Comparison of ENCODE assay signal across 11 mouse cellular contexts in genomic region chr5:120815949-120816348, GRCm38 (mm10). TPM values are rescaled to one million over a fixed set of nuclear protein-coding genes. Genes with fewer than 3 reads are reported as not detected.
DNase-seq lines count a peak whose midpoint lies in the region; TF ChIP-seq lines count a peak whose summit lies in the region.
"Had no signal": no experiment of that assay in that cellular context is flagged by ENCODE, and none has a peak within 500 bp of the region (broad histone marks: within the 10 kb centered on the region; RNA-seq: fewer than 3 reads in every experiment).

No protein-coding gene starts in this region.

- H3K4me1 ChIP-seq in ES-Bruce4 (ENCODE audit: control insufficient read depth, insufficient read depth, low read length) = no peaks in the 10 kb centered on the region
- no peaks in the 10 kb centered on the region for H3K4me1 ChIP-seq in cerebellum, adult 2 months (ENCODE audit: control insufficient read depth, insufficient read depth, low read length)
- H3K4me1 ChIP-seq: stomach, embryonic 15.5 days had no signal

- no peak overlapping the region for H3K27ac ChIP-seq in ES-Bruce4 (ENCODE audit: insufficient read depth, low read length)
- H3K27ac ChIP-seq in cerebellum, adult 2 months (ENCODE audit: insufficient read depth, low read length) = no peak overlapping the region
- H3K27ac ChIP-seq: embryonic facial prominence, embryonic 13.5 days; limb, embryonic 13.5 days; stomach, embryonic 15.5 days had no signal

- DNase-seq in heart, postnatal 4 days = peak; percentile 25
- DNase-seq in heart, adult 8-10 months (ENCODE audit: low spot score) = no peak
- DNase-seq in cerebellum, adult 2 months = peak in 1 of 2 experiments; percentile 27
- DNase-seq in lung, postnatal 36 days = peak; percentile 46
- peak; percentile 16 to 56 for DNase-seq in thymus, postnatal 10 days (ENCODE audit: low spot score in 2 of 2)
- DNase-seq in left cerebral cortex, postnatal 36 days (ENCODE audit: low spot score in 2 of 2) = no peak
- no peak for DNase-seq in urinary bladder, postnatal 25 days (ENCODE audit: low spot score)

- H3K36me3 ChIP-seq in ES-Bruce4 (ENCODE audit: control insufficient read depth, insufficient read depth, low read length, poor library complexity, severe bottlenecking) = no peaks in the 10 kb centered on the region
- H3K36me3 ChIP-seq: embryonic facial prominence, embryonic 13.5 days; limb, embryonic 13.5 days; stomach, embryonic 15.5 days had no signal

- peak; percentile 41 for TF ChIP-seq CTCF in ES-Bruce4 (IDR thresholded peaks at IDR 0.05; ENCODE audit: low read depth, low read length)
- TF ChIP-seq CTCF in cerebellum, adult 2 months (IDR thresholded peaks at IDR 0.05; ENCODE audit: borderline replicate concordance, insufficient read depth, low read depth, low read length) = peak; percentile 36; the same call in 1 of the 2 replicates

- TF ChIP-seq POLR2A in ES-Bruce4 (IDR thresholded peaks at IDR 0.05; ENCODE audit: insufficient read depth, low read length) = no peak
- TF ChIP-seq POLR2A in cerebellum, adult 2 months (IDR thresholded peaks at IDR 0.05; ENCODE audit: borderline replicate concordance, insufficient read depth, low read length) = no peak

- intact Hi-C loops in left cerebral cortex, postnatal 36 days (cut with DNase I) = loop anchor here (2.0 kb wide), 1 partner anchor 117 kb away; no protein-coding TSS in a partner anchor

- no peak overlapping the region for H3K9ac ChIP-seq in ES-Bruce4 (ENCODE audit: low read depth, poor library complexity, severe bottlenecking)
- H3K9ac ChIP-seq: embryonic facial prominence, embryonic 13.5 days; limb, embryonic 13.5 days; stomach, embryonic 15.5 days had no signal

- no peak overlapping the region for H3K4me3 ChIP-seq in ES-Bruce4 (ENCODE audit: low read depth, low read length)
- no peak overlapping the region for H3K4me3 ChIP-seq in cerebellum, adult 2 months (replicated peaks; ENCODE audit: insufficient read depth, low read depth, low read length)
- H3K4me3 ChIP-seq: embryonic facial prominence, embryonic 13.5 days; limb, embryonic 13.5 days; stomach, embryonic 15.5 days had no signal

- no peaks in the 10 kb centered on the region for H3K27me3 ChIP-seq in ES-Bruce4 (ENCODE audit: control insufficient read depth, insufficient read depth, low read length, poor library complexity, severe bottlenecking)
- H3K27me3 ChIP-seq in cerebellum, adult 2 months (ENCODE audit: control insufficient read depth, insufficient read depth, low read length) = no peaks in the 10 kb centered on the region
- H3K27me3 ChIP-seq: embryonic facial prominence, embryonic 13.5 days; limb, embryonic 13.5 days; stomach, embryonic 15.5 days had no signal

- no peaks in the 10 kb centered on the region for H3K9me3 ChIP-seq in ES-Bruce4 (replicated peaks; ENCODE audit: control insufficient read depth, insufficient read depth, low read length, poor library complexity, severe bottlenecking)
- H3K9me3 ChIP-seq: stomach, embryonic 15.5 days had no signal

- WGBS in cerebellum, adult 2 months = 60% methylated on average over 3 of the region's 3 CpGs

- no peak for TF ChIP-seq EP300 in ES-Bruce4 (IDR thresholded peaks at IDR 0.05; ENCODE audit: insufficient read depth, low read depth, low read length)

RNA-seq across cellular contexts. Expression of gene Oas1c, which starts 3.6 kb away (rescaled TPM):
- total RNA-seq in heart, postnatal 4 days (2021) = under 1 TPM; 0.36 to 0.91 TPM
- under 1 TPM; 0.22 to 0.52 (median 0.30) TPM for total RNA-seq in heart, adult 8-10 months (2022)
- polyA plus RNA-seq in ES-Bruce4 (2011; ENCODE audit: insufficient read depth, insufficient read length, low read depth, missing spikeins) = 3.0 and 4.3 TPM in 2 replicates
- 1.2 and 2.0 TPM in 2 replicates for polyA plus RNA-seq in cerebellum, adult 2 months (2012; rRNA removed)
- total RNA-seq in left cerebral cortex, postnatal 36 days (2021) = 1 to 10 TPM in 1 of 2 experiments, under 1 TPM in 1; 0.91 to 1.9 TPM

RNA-seq across cellular contexts. Expression of gene Oas1e, which starts 20.6 kb away (rescaled TPM):
- not detected for total RNA-seq in heart, postnatal 4 days (2021)
- not detected for total RNA-seq in heart, adult 8-10 months (2022)
- not detected in 2 replicates for polyA plus RNA-seq in ES-Bruce4 (2011; ENCODE audit: insufficient read depth, insufficient read length, low read depth, missing spikeins)
- polyA plus RNA-seq in cerebellum, adult 2 months (2012; rRNA removed) = not detected in 2 replicates
- total RNA-seq in left cerebral cortex, postnatal 36 days (2021) = not detected
- polyA plus RNA-seq: embryonic facial prominence, embryonic 13.5 days; limb, embryonic 13.5 days; stomach, embryonic 15.5 days had no signal

RNA-seq across cellular contexts. Expression of gene Oas1f, which starts 31.2 kb away (rescaled TPM):
- not detected for total RNA-seq in heart, postnatal 4 days (2021)
- total RNA-seq in heart, adult 8-10 months (2022) = not detected
- not detected in 2 replicates for polyA plus RNA-seq in ES-Bruce4 (2011; ENCODE audit: insufficient read depth, insufficient read length, low read depth, missing spikeins)
- polyA plus RNA-seq in cerebellum, adult 2 months (2012; rRNA removed) = not detected in 2 replicates
- not detected for total RNA-seq in left cerebral cortex, postnatal 36 days (2021)
- polyA plus RNA-seq: embryonic facial prominence, embryonic 13.5 days; limb, embryonic 13.5 days; stomach, embryonic 15.5 days had no signal

RNA-seq across cellular contexts. Expression of gene Oas3, which starts 38.5 kb away (rescaled TPM):
- under 1 TPM; 0.07 to 0.14 TPM for total RNA-seq in heart, postnatal 4 days (2021)
- total RNA-seq in heart, adult 8-10 months (2022) = under 1 TPM in 2 of 4 experiments, not detected in 2; 0.16 to 0.26 TPM
- 1.7 and 1.9 TPM in 2 replicates for polyA plus RNA-seq in ES-Bruce4 (2011; ENCODE audit: insufficient read depth, insufficient read length, low read depth, missing spikeins)
- polyA plus RNA-seq in cerebellum, adult 2 months (2012; rRNA removed) = 0.08 TPM in 2 replicates
- total RNA-seq in left cerebral cortex, postnatal 36 days (2021) = not detected

RNA-seq across cellular contexts. Expression of gene Oas1h, which starts 45.3 kb away (rescaled TPM):
- not detected for total RNA-seq in heart, postnatal 4 days (2021)
- total RNA-seq in heart, adult 8-10 months (2022) = not detected
- polyA plus RNA-seq in ES-Bruce4 (2011; ENCODE audit: insufficient read depth, insufficient read length, low read depth, missing spikeins) = not detected in 2 replicates
- not detected in 2 replicates for polyA plus RNA-seq in cerebellum, adult 2 months (2012; rRNA removed)
- total RNA-seq in left cerebral cortex, postnatal 36 days (2021) = not detected
- polyA plus RNA-seq: embryonic facial prominence, embryonic 13.5 days; limb, embryonic 13.5 days; stomach, embryonic 15.5 days had no signal

Comparison
In these comparisons a context has a peak if more than half of its experiments do, and no peak if none do; other contexts are left out.
1. DNase-seq: peak in heart, postnatal 4 days (single experiment), lung, postnatal 36 days (single experiment) and thymus, postnatal 10 days (2 of 2); none in heart, adult 8-10 months (single experiment), left cerebral cortex, postnatal 36 days (0 of 2) and urinary bladder, postnatal 25 days (single experiment).